Mouse (Mus musculus) ES-E14 (cell line): Measurements from ENCODE around the gene Rpa1. TPM values are rescaled to one million over a fixed set of nuclear protein-coding genes. Genes with fewer than 3 reads are reported as not detected.

Experiments used
- DNase-seq: peaks from one replicate; pipeline ENCODE4 v3.0.0-alpha.2; 2013; ENCODE audit warnings: low read depth, low spot score
- H3K27ac ChIP-seq: 2 replicates; pipeline ENCODE4 v1.5.1; 2012; ENCODE audit warnings: low read depth, mild to moderate bottlenecking, low read length, moderate library complexity, mixed read lengths; ENCODE audit not compliant: poor library complexity, insufficient read depth, severe bottlenecking
- H3K36me3 ChIP-seq: 2 replicates; pipeline ENCODE4 v1.6.1; 2012; ENCODE audit warnings: mild to moderate bottlenecking, low read length, moderate library complexity, mixed read lengths; ENCODE audit not compliant: control insufficient read depth, poor library complexity, insufficient read depth, severe bottlenecking
- H3K4me1 ChIP-seq, 2 experiments: fragments of 150-350 bp in 1 of 2; sonication (generic) in 1 of 2; 2 replicates each; pipeline ENCODE4 v1.6.1; 2012; ENCODE audit warnings: low read length in 2 of 2, mild to moderate bottlenecking in 1 of 2, mixed read lengths in 1 of 2; ENCODE audit not compliant: control insufficient read depth in 2 of 2, insufficient read depth in 2 of 2, poor library complexity in 1 of 2
- H3K4me3 ChIP-seq, 2 experiments: fragments of 150-350 bp in 1 of 2; sonication (generic) in 1 of 2; 2 replicates each; pipeline ENCODE4 v1.5.1; 2012; ENCODE audit warnings: low read length in 2 of 2, low read depth in 1 of 2, mild to moderate bottlenecking in 1 of 2, mixed read lengths in 1 of 2; ENCODE audit not compliant: insufficient read depth in 1 of 2, poor library complexity in 1 of 2, severe bottlenecking in 1 of 2
- H3K9ac ChIP-seq: 2 replicates; pipeline ENCODE4 v1.6.1; 2012; ENCODE audit warnings: low read depth, mild to moderate bottlenecking, low read length, mixed read lengths; ENCODE audit not compliant: poor library complexity, insufficient read depth, severe bottlenecking
- H3K9me3 ChIP-seq: fragments of 150-350 bp; sonication (generic); 2 replicates; pipeline ENCODE4 v1.6.1; 2012; ENCODE audit warnings: low read depth, mild to moderate bottlenecking, low read length; ENCODE audit not compliant: control insufficient read depth, insufficient read depth
- CHD2 ChIP-seq: IDR thresholded peaks from 2 replicates; pipeline ENCODE4 v1.6.1; 2014; ENCODE audit warnings: mild to moderate bottlenecking, low read depth, low read length, inconsistent platforms
- HCFC1 ChIP-seq: IDR thresholded peaks from 2 replicates; pipeline ENCODE4 v1.6.1; 2012; ENCODE audit warnings: low read length, inconsistent platforms, borderline replicate concordance; ENCODE audit not compliant: insufficient read depth
- MAFK ChIP-seq: IDR thresholded peaks from 2 replicates; pipeline ENCODE4 v1.6.1; 2014; ENCODE audit warnings: mild to moderate bottlenecking, low read depth, low read length, inconsistent platforms; ENCODE audit not compliant: insufficient read depth
- ZC3H11A ChIP-seq: IDR thresholded peaks from 2 replicates; pipeline ENCODE4 v1.6.1; 2012; ENCODE audit warnings: low read depth, mild to moderate bottlenecking, inconsistent platforms, low read length, borderline replicate concordance
- ZNF384 ChIP-seq: IDR thresholded peaks from 2 replicates; pipeline ENCODE4 v1.6.1; 2012; ENCODE audit warnings: low read depth, low read length, inconsistent platforms
- in situ Hi-C, 2 experiments: fragments of 600-800 bp; cut with MboI; formaldehyde crosslinking; loops; one replicate each; pipeline ENCODE4 v1.15.1; 2025; ENCODE audit warnings: low sequenced_read_pairs in 2 of 2, inconsistent platforms in 1 of 2; ENCODE audit not compliant: unreplicated experiment in 2 of 2
- total RNA-seq: library from RNA; depleted of rRNA; stranded (reverse); fragments of 300-350 nt; gene quantifications from 2 replicates; pipeline ENCODE4 v1.2.3, GENCODE M21; 2012

Gene Rpa1
- total RNA-seq, 1 experiment, result 317 TPM

- DNase-seq, result no peak
- no peak overlapping the region for H3K27ac ChIP-seq
- no peak for TF ChIP-seq HCFC1
- TF ChIP-seq MAFK, result no peak
- no peak for TF ChIP-seq ZC3H11A
- TF ChIP-seq CHD2, result no peak
- in situ Hi-C loops, result loop anchor here (5.0 kb wide), 1 partner anchor 100 kb away; the partner anchor contains the start of genes Dph1 (in 2 of the 2) and Rtn4rl1 (in 2 of the 2)
- no peaks in the 10 kb centered on the region for H3K9me3 ChIP-seq
- no peak overlapping the region for H3K9ac ChIP-seq
- H3K4me3 ChIP-seq, result peak overlapping the region in 1 of 2 experiments; percentile 4; a peak in 1 of 4 replicates
- H3K4me1 ChIP-seq, result peaks cover 2 to 13% of the 10 kb centered on the region in 2 experiments; a peak in 2 of 4 replicates
- H3K36me3 ChIP-seq, result no peaks in the 10 kb centered on the region
These were observed 55.8 kb downstream of the Rpa1 start for GRCm38 (mm10) chr11:75292281-75292680.

- Histone ChIP-seq H3K4me3 (peak overlapping the region; percentile 4 to 11; a peak in 2 of 4 replicates), H3K9me3 (no peaks in the 10 kb centered on the region), H3K27ac (no peak overlapping the region), H3K36me3 (no peaks in the 10 kb centered on the region), H3K4me1 (peaks cover 2 to 17% of the 10 kb centered on the region in 2 experiments; a peak in 3 of 4 replicates), H3K9ac (peak overlapping the region; percentile 51; the same call in 1 of the 2 replicates)
- TF ChIP-seq HCFC1 (no peak), CHD2 (no peak), MAFK (no peak), ZNF384 (no peak), ZC3H11A (no peak)
- in situ Hi-C loops, result loop anchor here (5.0 kb wide), 1 partner anchor 99 kb away; the partner anchor contains the start of genes Dph1 (in 2 of the 2) and Rtn4rl1 (in 2 of the 2)
- no peak for DNase-seq
These were observed 56.5 kb downstream of the Rpa1 start for GRCm38 (mm10) chr11:75291389-75292215.

GRCm38 (mm10) chr11:75290566-75291271, 57.4 kb downstream of the Rpa1 start:
- Histone ChIP-seq H3K36me3 (no peaks in the 10 kb centered on the region), H3K9me3 (no peaks in the 10 kb centered on the region), H3K27ac (no peak overlapping the region), H3K4me1 (peaks cover 2 to 18% of the 10 kb centered on the region in 2 experiments; a peak in 3 of 4 replicates), H3K9ac (peak overlapping the region; percentile 22; the same call in 1 of the 2 replicates), H3K4me3 (no peak overlapping the region)
- DNase-seq, result peak; percentile 92
- in situ Hi-C loops, result loop anchor here (5.0 kb wide), 1 partner anchor 98 kb away; the partner anchor contains the start of genes Dph1 (in 2 of the 2) and Rtn4rl1 (in 2 of the 2)
- TF ChIP-seq CHD2 (no peak), ZC3H11A (peak; percentile 68), MAFK (no peak), ZNF384 (peak; percentile 34; the same call in 1 of the 2 replicates)

DNA sequence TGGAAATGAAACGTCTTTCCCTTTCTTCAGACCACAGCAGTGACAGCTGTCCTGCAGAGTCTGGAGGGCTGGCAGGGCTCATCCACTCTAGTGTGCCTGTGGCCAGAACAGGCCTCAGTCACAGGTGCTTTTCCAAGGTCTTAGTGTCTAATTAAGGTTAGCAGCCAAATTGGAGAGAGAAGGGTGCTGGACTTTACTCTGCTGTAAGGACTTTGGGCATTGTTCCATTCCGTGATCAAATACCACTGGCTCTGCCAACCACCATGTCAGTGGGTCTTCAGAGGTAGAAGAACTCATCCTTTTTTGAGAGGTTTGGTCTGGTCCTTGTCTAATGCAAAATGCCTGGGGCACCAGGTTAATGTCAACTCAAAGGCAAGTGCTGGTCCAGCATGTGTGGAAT, 59.0 kb downstream of the Rpa1 start:
- no peaks in the 10 kb centered on the region for H3K9me3 ChIP-seq
- no peak overlapping the region for H3K4me3 ChIP-seq
- DNase-seq, result no peak
- H3K27ac ChIP-seq, result no peak overlapping the region
- TF ChIP-seq MAFK (no peak), ZNF384 (no peak), ZC3H11A (no peak), CHD2 (no peak), HCFC1 (no peak)
- H3K36me3 ChIP-seq, result no peaks in the 10 kb centered on the region
- in situ Hi-C loops, result no loop called here
- no peak overlapping the region for H3K9ac ChIP-seq
- H3K4me1 ChIP-seq, result peaks cover 2 to 18% of the 10 kb centered on the region in 2 experiments; a peak in 3 of 4 replicates
